Comparison of ENCODE assay signal across 32 mouse cellular contexts in genomic region chr12:108637440-108637839, GRCm38 (mm10).
DNase-seq lines count a peak whose midpoint lies in the region; ATAC-seq and TF ChIP-seq lines count a peak whose summit lies in the region.
"Had no signal": no experiment of that assay in that cellular context is flagged by ENCODE, and none has a peak within 500 bp of the region (broad histone marks: within the 10 kb centered on the region; RNA-seq: fewer than 3 reads in every experiment).

No protein-coding gene starts in this region.

- peaks cover 57% of the 10 kb centered on the region for H3K4me1 ChIP-seq in heart, embryonic 12.5 days (replicated peaks)
- H3K4me1 ChIP-seq in heart, postnatal 0 days (ENCODE audit: control insufficient read depth, insufficient read depth) = peaks cover 24% of the 10 kb centered on the region; the same call in 1 of the 2 replicates
- H3K4me1 ChIP-seq in thymus, adult 2 months (replicated peaks; ENCODE audit: control insufficient read depth, insufficient read depth, low read length) = peaks cover 38% of the 10 kb centered on the region
- H3K4me1 ChIP-seq: embryonic facial prominence, embryonic 12.5 days; forebrain, embryonic 15.5 days; limb, embryonic 12.5 days; midbrain, embryonic 13.5 days; neural tube, embryonic 15.5 days had no signal

- no peaks in the 10 kb centered on the region for H3K27me3 ChIP-seq in heart, embryonic 12.5 days (replicated peaks)
- no peaks in the 10 kb centered on the region for H3K27me3 ChIP-seq in heart, postnatal 0 days (ENCODE audit: control insufficient read depth, insufficient read depth, low read length)
- H3K27me3 ChIP-seq in thymus, adult 2 months (ENCODE audit: control insufficient read depth, insufficient read depth, low read length) = no peaks in the 10 kb centered on the region
- H3K27me3 ChIP-seq: CH12.LX; embryonic facial prominence, embryonic 12.5 days; forebrain, embryonic 15.5 days; limb, embryonic 12.5 days; midbrain, embryonic 13.5 days; neural tube, embryonic 15.5 days had no signal

- H3K79me2 ChIP-seq in macrophage (ENCODE audit: inconsistent target) = peaks cover 71% of the 10 kb centered on the region

- H3K36me3 ChIP-seq in heart, embryonic 12.5 days = 0 out of 2 replicates have a peak, but pooled peaks cover 3% of the 10 kb centered on the region
- H3K36me3 ChIP-seq in heart, postnatal 0 days (replicated peaks; ENCODE audit: control insufficient read depth, insufficient read depth, low read length) = no peaks in the 10 kb centered on the region
- no peaks in the 10 kb centered on the region for H3K36me3 ChIP-seq in thymus, adult 2 months (ENCODE audit: control insufficient read depth, insufficient read depth, low read length)
- H3K36me3 ChIP-seq in macrophage (ENCODE audit: inconsistent target) = no peaks in the 10 kb centered on the region; the same call in 1 of the 2 replicates
- H3K36me3 ChIP-seq: forebrain, embryonic 15.5 days had no signal

- 0 out of 2 replicates have a peak overlapping the region, but pooled peaks have one; percentile 9 for H3K9ac ChIP-seq in heart, embryonic 12.5 days
- no peak overlapping the region for H3K9ac ChIP-seq in heart, postnatal 0 days (replicated peaks; ENCODE audit: low read depth, low read length)
- H3K9ac ChIP-seq: embryonic facial prominence, embryonic 12.5 days; forebrain, embryonic 15.5 days; hindbrain, embryonic 14.5 days; limb, embryonic 12.5 days; midbrain, embryonic 13.5 days; neural tube, embryonic 15.5 days had no signal

- peak overlapping the region; percentile 82 for H3K27ac ChIP-seq in heart, embryonic 12.5 days (ENCODE audit: poor library complexity, severe bottlenecking)
- H3K27ac ChIP-seq in heart, postnatal 0 days (ENCODE audit: low read depth) = peak overlapping the region; percentile 59
- no peak overlapping the region for H3K27ac ChIP-seq in thymus, adult 2 months (ENCODE audit: control insufficient read depth, insufficient read depth, low read length)
- peak overlapping the region; percentile 95 for H3K27ac ChIP-seq in macrophage
- H3K27ac ChIP-seq: embryonic facial prominence, embryonic 12.5 days; forebrain, embryonic 15.5 days; gastrocnemius, adult 2 months; hindbrain, embryonic 14.5 days; limb, embryonic 12.5 days; midbrain, embryonic 13.5 days; neural tube, embryonic 15.5 days had no signal

- 18% methylated on average over 5 of the region's 5 CpGs for WGBS in heart, embryonic 12.5 days
- 20% methylated on average over 5 of the region's 5 CpGs for WGBS in heart, postnatal 0 days
- 78% methylated on average over 5 of the region's 5 CpGs for WGBS in thymus, adult 2 months
- WGBS in macrophage (ENCODE audit: missing documents) = 78% methylated on average over 4 of the region's 5 CpGs

- no peak for TF ChIP-seq POLR2A in thymus, adult 2 months (IDR thresholded peaks at IDR 0.05; ENCODE audit: control insufficient read depth, extremely low read depth, insufficient read depth, low read length, poor library complexity)

- no peak overlapping the region for H3K4me3 ChIP-seq in heart, embryonic 12.5 days
- no peak overlapping the region for H3K4me3 ChIP-seq in heart, postnatal 0 days (ENCODE audit: low read depth, low read length)
- H3K4me3 ChIP-seq in thymus, adult 2 months (ENCODE audit: control insufficient read depth, insufficient read depth, low read length) = peak overlapping the region; percentile 5; the same call in 1 of the 2 replicates
- H3K4me3 ChIP-seq in macrophage (ENCODE audit: inconsistent target) = peak overlapping the region; percentile 47
- H3K4me3 ChIP-seq: embryonic facial prominence, embryonic 12.5 days; forebrain, embryonic 15.5 days; gastrocnemius, adult 2 months; limb, embryonic 12.5 days; midbrain, embryonic 13.5 days; neural tube, embryonic 15.5 days had no signal

- no peak for DNase-seq in heart, postnatal 4 days
- DNase-seq in heart, postnatal 0 days (ENCODE audit: low spot score) = peak; percentile 41
- DNase-seq in heart, adult 8-10 months (ENCODE audit: low spot score) = no peak
- DNase-seq in thymus, adult 2 months = no peak
- no peak for DNase-seq in thymus, postnatal 14 days
- no peak for DNase-seq in left cerebral cortex, postnatal 25 days (ENCODE audit: low spot score in 2 of 2)
- DNase-seq: adrenal gland, adult 2 months; adrenal gland, postnatal 36 days; cerebellum, adult 11 months; cerebellum, adult 9-10 months; cerebellum, postnatal 36 days; gastrocnemius, adult 2 months; gastrocnemius, postnatal 36 days; heart, postnatal 36 days; kidney, adult 11 months; kidney, postnatal 14 days; layer of hippocampus, adult 9-11 months; lung, postnatal 36 days; retina, postnatal 1 day; right cerebral cortex, postnatal 14 days had no signal

- intact Hi-C loops in left cerebral cortex, postnatal 25 days (cut with DNase I) = no loop called here

- 0 out of 2 replicates have a peak overlapping the region, but pooled peaks have one; percentile 4 for H3K4me2 ChIP-seq in heart, embryonic 12.5 days
- no peak overlapping the region for H3K4me2 ChIP-seq in heart, postnatal 0 days (ENCODE audit: low read depth, low read length)
- H3K4me2 ChIP-seq: embryonic facial prominence, embryonic 12.5 days; forebrain, embryonic 15.5 days; hindbrain, embryonic 14.5 days; limb, embryonic 12.5 days; midbrain, embryonic 13.5 days; neural tube, embryonic 15.5 days had no signal

- no peaks in the 10 kb centered on the region for H3K9me3 ChIP-seq in heart, embryonic 12.5 days (replicated peaks)
- H3K9me3 ChIP-seq in heart, postnatal 0 days (replicated peaks; ENCODE audit: control insufficient read depth, low read length) = no peaks in the 10 kb centered on the region
- H3K9me3 ChIP-seq: embryonic facial prominence, embryonic 12.5 days; forebrain, embryonic 15.5 days; limb, embryonic 12.5 days; megakaryocyte, embryonic 14.5 days; midbrain, embryonic 13.5 days; neural tube, embryonic 15.5 days had no signal

- TF ChIP-seq CTCF in heart, postnatal 0 days (IDR thresholded peaks at IDR 0.05; ENCODE audit: low read depth) = no peak
- TF ChIP-seq CTCF in thymus, adult 2 months (IDR thresholded peaks at IDR 0.05; ENCODE audit: borderline replicate concordance, control insufficient read depth, extremely low read depth, insufficient read depth, low read length, poor library complexity) = no peak

- no peak for TF ChIP-seq EP300 in heart, postnatal 0 days (IDR thresholded peaks at IDR 0.05; ENCODE audit: low read depth)

- peak; percentile 50 for ATAC-seq in heart, embryonic 12.5 days (ENCODE audit: insufficient number of reproducible peaks, low FRiP score)
- ATAC-seq in heart, postnatal 0 days (ENCODE audit: insufficient read depth, low read depth) = peak; percentile 75
- ATAC-seq: activated CD4-positive, CD25-positive, alpha-beta regulatory T cell, adult 4 months; forebrain, embryonic 15.5 days; inflammation-experienced regulatory T-cells, adult 6 months; midbrain, embryonic 13.5 days had no signal

Comparison
In these comparisons a context has a peak if more than half of its experiments do, and no peak if none do; other contexts are left out.
1. H3K4me3 ChIP-seq: peak in thymus, adult 2 months (single experiment) and macrophage (single experiment); none in heart, embryonic 12.5 days (single experiment) and heart, postnatal 0 days (single experiment).